Mouse (Mus musculus) liver, postnatal 0 days (tissue): ENCODE data around the gene Uggt2. TPM values are rescaled to one million over a fixed set of nuclear protein-coding genes. Genes with fewer than 3 reads are reported as not detected.

Experiments used
- ATAC-seq: fragments of 200-750 bp; cut with Nextera tagmentation; 2 replicates; pipeline ENCODE4 v1.8.0; 2017; ENCODE audit warnings: mild to moderate bottlenecking, moderate library complexity
- DNase-seq: peaks from one replicate; pipeline ENCODE4 v3.0.0-alpha.2; 2016
- H3K27ac ChIP-seq: fragments of 300-500 bp; sonication (generic); 2 replicates; pipeline ENCODE4 v1.5.1; 2014; ENCODE audit warnings: antibody characterized with exemption, moderate library complexity, mild to moderate bottlenecking, low read depth
- H3K27me3 ChIP-seq: fragments of 300-500 bp; sonication (generic); 2 replicates; pipeline ENCODE4 v1.6.1; 2014; ENCODE audit warnings: low read length, control low read depth, mixed read lengths; ENCODE audit not compliant: insufficient read depth
- H3K36me3 ChIP-seq: fragments of 300-500 bp; sonication (generic); replicated peaks from 2 replicates; pipeline ENCODE4 v1.6.1; 2014; ENCODE audit warnings: mild to moderate bottlenecking, control low read depth, low read length, moderate library complexity, mixed read lengths; ENCODE audit not compliant: insufficient read depth
- H3K4me1 ChIP-seq: fragments of 300-500 bp; sonication (generic); 2 replicates; pipeline ENCODE4 v1.6.1; 2014; ENCODE audit warnings: antibody characterized with exemption, mild to moderate bottlenecking, control low read depth; ENCODE audit not compliant: insufficient read depth
- H3K4me2 ChIP-seq: fragments of 300-500 bp; sonication (generic); 2 replicates; pipeline ENCODE4 v1.6.1; 2014; ENCODE audit warnings: low read depth, mild to moderate bottlenecking, low read length, moderate library complexity, mixed read lengths
- H3K4me3 ChIP-seq: fragments of 300-500 bp; sonication (generic); 2 replicates; pipeline ENCODE4 v1.5.1; 2014; ENCODE audit warnings: low read depth, low read length
- H3K9ac ChIP-seq: fragments of 300-500 bp; sonication (generic); replicated peaks from 2 replicates; pipeline ENCODE4 v1.6.1; 2014; ENCODE audit warnings: mild to moderate bottlenecking, moderate library complexity
- H3K9me3 ChIP-seq: fragments of 300-500 bp; sonication (generic); 2 replicates; pipeline ENCODE4 v1.6.1; 2016; ENCODE audit warnings: mild to moderate bottlenecking, control low read depth, low read length, mixed read lengths
- CTCF ChIP-seq: sonication (generic); IDR thresholded peaks from 2 replicates; pipeline ENCODE4 v1.5.1; 2016; ENCODE audit warnings: antibody characterized with exemption, low read depth
- EP300 ChIP-seq: IDR thresholded peaks from 2 replicates; pipeline ENCODE4 v1.6.1; 2016; ENCODE audit warnings: antibody characterized with exemption, low read depth, mild to moderate bottlenecking
- WGBS: fragments of 180-500 bp; shearing (Covaris S2); extraction: QIAGEN DNeasy Blood & Tissue Kit; methylation state at CpG from one replicate; pipeline ENCODE4 v1.1.7; 2014; ENCODE audit not compliant: insufficient replicate concordance; 5-methylcytosine and 5-hydroxymethylcytosine counted together
- polyA plus RNA-seq: library from polyadenylated mRNA; unstranded; fragments of >200 nt; fragmentation: Nextera tagmentation; extraction: Ambion mirVana; gene quantifications from 2 replicates; pipeline ENCODE4 v1.2.1, GENCODE M21; 2015

The Uggt2 gene
- polyA plus RNA-seq, 1 experiment from 2014 or later, result 1.7 TPM

- 58% methylated on average over 8 of the region's 8 CpGs for WGBS
- peak; percentile 13 for DNase-seq
- H3K9me3 ChIP-seq, result no peaks in the 10 kb centered on the region
- no peak overlapping the region for H3K4me3 ChIP-seq
- H3K4me1 ChIP-seq, result 0 out of 2 replicates have a peak, but pooled peaks cover 2% of the 10 kb centered on the region
- no peaks in the 10 kb centered on the region for H3K27me3 ChIP-seq
- H3K4me2 ChIP-seq, result no peak overlapping the region
- TF ChIP-seq EP300, result no peak
- TF ChIP-seq CTCF, result no peak
- H3K9ac ChIP-seq, result no peak overlapping the region
- peaks cover 36% of the 10 kb centered on the region for H3K36me3 ChIP-seq
- ATAC-seq, result 0 out of 2 replicates have a peak, but pooled peaks have one; percentile 7
- H3K27ac ChIP-seq, result 0 out of 2 replicates have a peak overlapping the region, but pooled peaks have one; percentile 8
Observed at GRCm38 (mm10) chr14:118980890-118981289, 118.3 kb downstream of the Uggt2 start.

- 0 out of 2 replicates have a peak, but pooled peaks cover 2% of the 10 kb centered on the region for H3K4me1 ChIP-seq
- TF ChIP-seq CTCF (no peak), EP300 (no peak)
- no peak overlapping the region for H3K4me2 ChIP-seq
- no peak overlapping the region for H3K4me3 ChIP-seq
- H3K27me3 ChIP-seq, result no peaks in the 10 kb centered on the region
- H3K36me3 ChIP-seq, result peaks cover 39% of the 10 kb centered on the region
- no peaks in the 10 kb centered on the region for H3K9me3 ChIP-seq
- peak; percentile 82 for ATAC-seq
- no peak overlapping the region for H3K9ac ChIP-seq
- DNase-seq, result peak; percentile 16
- H3K27ac ChIP-seq, result 0 out of 2 replicates have a peak overlapping the region, but pooled peaks have one; percentile 58
- WGBS, result 62% methylated on average over 5 of the region's 5 CpGs
Observed at GRCm38 (mm10) chr14:118980358-118980757, 118.9 kb downstream of the Uggt2 start.

GRCm38 (mm10) chr14:118979571-118980325 lies 119.5 kb downstream of the Uggt2 start:
- H3K27me3 ChIP-seq, result no peaks in the 10 kb centered on the region
- H3K27ac ChIP-seq, result peak overlapping the region; percentile 58
- DNase-seq (peak; percentile 10), ATAC-seq (no peak)
- H3K36me3 ChIP-seq, result peaks cover 45% of the 10 kb centered on the region
- no peaks in the 10 kb centered on the region for H3K9me3 ChIP-seq
- H3K4me2 ChIP-seq, result no peak overlapping the region
- no peak overlapping the region for H3K9ac ChIP-seq
- 78% methylated on average over 7 of the region's 7 CpGs for WGBS
- 0 out of 2 replicates have a peak, but pooled peaks cover 2% of the 10 kb centered on the region for H3K4me1 ChIP-seq
- TF ChIP-seq CTCF (no peak), EP300 (no peak)
- no peak overlapping the region for H3K4me3 ChIP-seq

- Histone ChIP-seq H3K4me3 (no peak overlapping the region), H3K9me3 (no peaks in the 10 kb centered on the region)
- 87% methylated on average over 8 of the region's 8 CpGs for WGBS
Observed at GRCm38 (mm10) chr14:118977136-118977816, 122.0 kb downstream of the Uggt2 start.

GRCm38 (mm10) chr14:118972268-118972667 lies 127.0 kb downstream of the Uggt2 start:
- no peak overlapping the region for H3K4me2 ChIP-seq
- H3K27ac ChIP-seq, result no peak overlapping the region
- no peak for ATAC-seq
- 88% methylated on average over 6 of the region's 6 CpGs for WGBS
- DNase-seq, result no peak
- no peaks in the 10 kb centered on the region for H3K27me3 ChIP-seq
- no peak overlapping the region for H3K4me3 ChIP-seq
- no peaks in the 10 kb centered on the region for H3K9me3 ChIP-seq
- TF ChIP-seq CTCF (no peak), EP300 (no peak)
- H3K4me1 ChIP-seq, result no peaks in the 10 kb centered on the region
- peaks cover 89% of the 10 kb centered on the region for H3K36me3 ChIP-seq
- no peak overlapping the region for H3K9ac ChIP-seq

More at GRCm38 (mm10) chr14:118977136-118977816, 122.0 kb downstream of the Uggt2 start:
- Histone ChIP-seq H3K27ac (no peak overlapping the region), H3K27me3 (no peaks in the 10 kb centered on the region), H3K4me2 (no peak overlapping the region), H3K4me1 (no peaks in the 10 kb centered on the region), H3K9ac (no peak overlapping the region), H3K36me3 (peaks cover 69% of the 10 kb centered on the region)
- ATAC-seq (no peak), DNase-seq (peak; percentile 6)
- TF ChIP-seq CTCF (no peak), EP300 (no peak)

GRCm38 (mm10) chr14:118967646-118968045 lies 131.6 kb downstream of the Uggt2 start:
- TF ChIP-seq EP300, result no peak
- TF ChIP-seq CTCF, result no peak
- peaks cover 47% of the 10 kb centered on the region for H3K36me3 ChIP-seq

More at GRCm38 (mm10) chr14:118967646-118968045, 131.6 kb downstream of the Uggt2 start:
- DNase-seq, result peak; percentile 8
- 75% methylated on average over 7 of the region's 7 CpGs for WGBS
- Histone ChIP-seq H3K9ac (no peak overlapping the region), H3K9me3 (no peaks in the 10 kb centered on the region), H3K27me3 (no peaks in the 10 kb centered on the region), H3K27ac (no peak overlapping the region), H3K4me1 (no peaks in the 10 kb centered on the region), H3K4me3 (no peak overlapping the region), H3K4me2 (no peak overlapping the region)
- no peak for ATAC-seq
